Mouse (Mus musculus): ENCODE data around the gene Fkbp14.

Fkbp14 gene

DNA sequence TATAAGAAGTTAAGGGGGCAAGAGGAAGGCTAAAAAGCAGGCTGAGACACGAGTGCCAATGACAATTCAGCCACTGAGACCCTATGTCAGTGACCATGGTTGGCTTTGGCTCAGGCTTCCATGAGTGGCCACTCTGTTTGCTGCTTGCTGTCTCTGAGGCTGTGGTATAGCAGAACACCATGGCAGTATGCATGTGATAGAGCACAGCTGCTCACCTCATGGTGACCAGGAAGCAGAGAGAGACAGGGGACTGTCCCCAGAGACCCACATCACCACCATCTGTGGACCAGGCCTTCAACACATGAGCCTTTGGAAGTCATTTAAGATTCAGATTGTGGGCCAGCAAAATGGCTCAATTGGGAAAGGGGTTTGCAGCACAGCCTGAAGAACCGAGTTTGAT is 53.5 kb downstream of the Fkbp14 start:
- DNase-seq (ENCODE audit: low read depth) = no peak

DNA sequence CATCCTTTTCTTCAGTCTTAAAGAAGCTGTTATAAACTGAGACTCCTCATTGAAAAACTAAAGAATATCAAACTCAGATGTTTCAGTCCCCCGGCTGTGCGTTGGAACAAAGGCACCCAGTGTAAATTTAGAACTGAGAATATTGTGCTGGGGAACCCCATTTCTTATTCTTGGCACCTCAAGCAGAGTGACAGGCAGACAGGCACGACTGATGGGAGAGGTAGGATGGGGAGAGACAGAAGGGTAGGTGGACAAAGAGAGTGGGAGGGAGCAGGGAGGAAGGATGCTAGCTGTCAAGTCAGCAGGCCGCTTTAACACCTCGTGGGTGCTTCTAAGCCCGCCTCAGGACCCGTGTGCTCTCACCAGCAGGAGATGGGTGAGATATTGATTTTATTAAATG is 54.3 kb downstream of the Fkbp14 start:
- no peak for DNase-seq (ENCODE audit: low read depth)

DNA sequence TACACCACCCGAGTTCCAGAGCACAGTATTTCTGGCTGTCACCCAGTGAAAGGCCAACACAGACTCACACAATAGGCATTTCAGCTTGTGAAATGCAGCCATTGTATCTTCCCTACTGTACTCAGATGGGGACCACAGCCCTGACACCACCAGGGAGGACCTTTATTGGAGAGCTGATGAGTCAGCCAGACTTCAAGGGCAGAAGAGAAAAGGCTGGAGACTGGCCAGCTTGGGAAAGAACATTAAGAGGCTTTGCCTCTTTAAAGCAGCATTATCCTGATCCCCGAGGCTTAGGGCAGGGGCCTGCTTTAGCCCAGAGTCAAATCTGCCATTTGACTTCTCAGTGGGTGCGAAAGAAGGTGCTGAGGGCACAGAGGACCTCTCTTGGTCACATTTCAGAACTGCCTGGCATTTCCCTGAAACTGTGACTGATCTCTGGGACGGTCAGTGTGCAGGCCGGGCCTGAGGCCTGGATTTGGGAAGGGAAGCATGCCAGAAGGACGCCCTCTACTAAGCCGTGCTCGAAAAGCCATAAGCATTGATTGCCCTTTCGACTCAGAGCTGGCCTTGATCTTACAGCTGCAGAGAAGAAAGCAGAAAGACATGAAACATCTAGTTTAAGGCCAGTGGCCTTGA is 56.7 kb downstream of the Fkbp14 start:
- DNase-seq (ENCODE audit: low read depth) = no peak

DNA sequence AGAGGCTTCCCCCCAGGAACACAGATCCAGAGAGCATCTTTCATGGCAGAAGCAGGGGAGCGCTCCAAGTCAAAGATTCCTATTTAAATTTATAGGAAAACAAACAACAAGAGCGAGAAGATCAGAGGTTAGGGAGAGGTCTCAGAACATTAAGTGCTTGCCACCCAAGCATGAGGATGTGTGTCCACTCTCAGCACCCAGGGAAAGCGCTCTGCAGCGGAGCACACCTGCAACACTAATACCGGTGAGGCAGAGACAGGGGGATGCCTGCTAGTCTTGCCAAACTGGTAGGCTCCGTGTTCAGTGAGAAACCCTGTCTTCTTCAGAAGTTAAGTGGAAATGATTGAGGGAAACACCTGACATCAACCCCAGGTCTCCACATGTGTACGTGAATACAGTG is 57.7 kb downstream of the Fkbp14 start:
- no peak for DNase-seq (ENCODE audit: low read depth)

DNA sequence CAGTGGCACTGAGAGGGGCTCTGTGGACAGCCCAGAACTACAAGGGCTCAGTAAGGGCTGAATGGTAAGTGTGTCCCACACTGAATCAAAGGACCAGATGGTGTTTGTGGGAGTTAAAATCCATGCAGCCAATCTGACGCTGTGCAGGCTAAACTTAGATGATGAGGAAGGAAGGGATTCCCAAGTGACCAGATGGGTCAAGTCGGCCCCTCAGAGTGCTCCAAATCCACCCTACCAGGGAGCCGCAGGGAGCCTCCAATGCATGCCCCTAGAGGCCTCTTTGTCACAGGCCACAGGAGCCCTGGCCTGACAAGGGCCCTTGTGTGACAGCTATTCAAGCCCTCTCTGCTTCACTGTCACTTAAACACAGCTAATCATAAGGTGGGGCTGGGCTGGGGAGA is 58.3 kb downstream of the Fkbp14 start:
- DNase-seq (ENCODE audit: low read depth) = no peak

DNA sequence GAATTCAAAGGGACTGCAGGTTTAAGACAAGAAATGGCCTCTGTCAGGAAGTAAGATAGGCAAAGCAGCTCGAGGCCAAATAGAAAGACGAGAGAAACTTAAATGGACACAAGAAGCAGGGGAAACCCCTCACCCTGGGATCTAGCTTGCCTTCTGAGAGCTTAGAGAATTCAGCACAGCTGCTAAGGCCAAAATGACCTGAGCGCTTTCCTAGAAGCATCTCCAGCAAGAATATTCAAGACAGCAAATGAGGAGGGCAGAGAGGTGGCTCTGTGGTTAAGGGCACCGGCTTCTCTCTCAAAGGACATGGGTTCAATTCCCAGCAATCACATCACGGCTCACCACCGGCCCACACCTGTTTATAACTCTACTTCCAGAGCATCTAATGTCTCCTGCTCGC is 60.1 kb downstream of the Fkbp14 start:
- DNase-seq (ENCODE audit: low read depth) = no peak

DNA sequence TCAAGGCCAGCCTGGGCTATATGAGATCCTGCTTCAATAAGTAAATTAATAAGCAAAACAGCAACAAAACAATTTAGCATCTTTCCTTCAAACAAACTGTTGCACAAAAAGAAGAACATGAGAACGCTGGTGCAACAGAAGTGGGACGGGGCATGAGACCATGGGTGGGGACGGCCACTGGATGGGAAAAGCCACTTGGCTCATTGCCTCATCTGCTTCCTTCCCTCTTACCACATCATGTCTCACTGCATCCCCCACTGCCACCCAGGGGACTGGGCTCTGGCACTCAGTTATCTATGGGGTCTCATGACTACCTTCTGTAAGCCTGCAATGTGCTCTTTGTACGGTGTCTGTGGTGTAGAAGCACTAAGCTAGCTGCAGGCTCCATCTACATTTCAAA is 61.6 kb downstream of the Fkbp14 start:
- DNase-seq (ENCODE audit: low read depth) = no peak

DNA sequence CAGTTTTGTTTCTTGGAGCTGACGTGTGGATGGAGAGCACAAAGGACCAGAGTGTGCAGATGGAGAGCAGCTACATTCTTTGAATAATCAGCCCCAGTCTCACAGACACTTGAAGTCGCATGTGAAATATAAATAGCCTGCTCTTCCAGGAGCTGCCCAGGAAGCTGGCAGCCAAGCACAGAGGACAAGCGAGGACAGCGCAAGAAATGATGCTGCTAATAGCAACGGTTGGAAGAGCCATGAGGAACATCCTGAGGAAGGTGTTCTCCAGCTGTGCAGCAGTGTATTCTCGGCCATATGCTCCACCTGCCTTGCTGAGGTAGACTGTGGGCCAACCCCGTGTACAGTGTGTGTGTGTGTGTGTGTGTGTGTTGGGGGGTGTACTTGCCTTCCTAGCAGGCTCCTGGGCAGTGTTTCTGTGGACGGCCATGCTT is 66.0 kb downstream of the Fkbp14 start:
- DNase-seq (ENCODE audit: low read depth) = no peak

DNA sequence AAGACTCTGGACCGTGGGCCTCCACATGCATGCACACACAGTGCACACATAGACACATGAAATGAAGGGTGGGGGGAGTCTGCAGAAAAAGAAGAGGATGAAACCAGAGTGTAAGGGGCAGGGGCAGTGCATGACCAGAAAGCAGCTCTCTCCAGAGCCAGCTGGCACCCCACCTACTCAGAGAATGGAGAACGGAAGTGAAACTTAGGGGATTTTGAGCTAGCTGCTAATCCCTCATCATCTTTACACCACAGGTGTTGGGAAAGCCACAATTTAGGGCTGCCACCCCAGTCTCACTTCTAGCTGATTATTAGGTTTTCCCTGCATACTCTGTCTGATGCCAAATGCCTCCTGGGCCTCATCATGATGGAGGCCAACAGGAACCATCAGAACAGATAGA is 66.9 kb downstream of the Fkbp14 start:
- no peak for DNase-seq (ENCODE audit: low read depth)

DNA sequence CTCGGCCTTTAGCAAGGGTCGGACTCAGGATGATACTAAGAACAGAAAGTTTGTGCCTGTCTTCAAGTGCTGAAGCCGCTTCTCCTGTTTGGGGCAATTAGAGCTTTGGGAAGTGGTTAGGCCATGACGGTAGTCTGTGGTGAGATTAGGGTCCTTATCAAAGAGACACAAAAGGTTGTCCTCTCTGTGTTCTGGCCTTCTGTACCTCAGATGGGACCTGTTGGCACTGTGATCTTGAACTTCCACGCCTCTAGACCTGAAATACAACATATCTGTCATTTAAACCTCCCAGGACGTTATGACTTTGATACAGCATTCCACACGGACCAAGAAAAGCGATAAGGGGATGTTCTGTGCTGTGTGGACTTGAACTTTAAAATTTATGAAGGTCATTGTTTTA is 68.4 kb downstream of the Fkbp14 start:
- DNase-seq (ENCODE audit: low read depth) = no peak
